Mouse (Mus musculus) brain, embryonic 14.5 days (tissue): Measurements from ENCODE around the gene Dpep1.

ENCODE experiments used
- CTCF ChIP-seq: fragments of 200-500 bp; IDR thresholded peaks from 2 replicates; pipeline ENCODE4 v1.5.1; 2012; ENCODE audit warnings: inconsistent platforms, mild to moderate bottlenecking, moderate library complexity, borderline replicate concordance; ENCODE audit not compliant: insufficient read depth, insufficient read length; ENCODE audit errors: extremely low read depth
- POLR2A ChIP-seq: fragments of 200-500 bp; IDR thresholded peaks from 2 replicates; pipeline ENCODE4 v1.6.1; 2012; ENCODE audit warnings: mild to moderate bottlenecking, inconsistent platforms, borderline replicate concordance; ENCODE audit not compliant: poor library complexity, insufficient read depth, insufficient read length, severe bottlenecking; ENCODE audit errors: extremely low read depth

DNA sequence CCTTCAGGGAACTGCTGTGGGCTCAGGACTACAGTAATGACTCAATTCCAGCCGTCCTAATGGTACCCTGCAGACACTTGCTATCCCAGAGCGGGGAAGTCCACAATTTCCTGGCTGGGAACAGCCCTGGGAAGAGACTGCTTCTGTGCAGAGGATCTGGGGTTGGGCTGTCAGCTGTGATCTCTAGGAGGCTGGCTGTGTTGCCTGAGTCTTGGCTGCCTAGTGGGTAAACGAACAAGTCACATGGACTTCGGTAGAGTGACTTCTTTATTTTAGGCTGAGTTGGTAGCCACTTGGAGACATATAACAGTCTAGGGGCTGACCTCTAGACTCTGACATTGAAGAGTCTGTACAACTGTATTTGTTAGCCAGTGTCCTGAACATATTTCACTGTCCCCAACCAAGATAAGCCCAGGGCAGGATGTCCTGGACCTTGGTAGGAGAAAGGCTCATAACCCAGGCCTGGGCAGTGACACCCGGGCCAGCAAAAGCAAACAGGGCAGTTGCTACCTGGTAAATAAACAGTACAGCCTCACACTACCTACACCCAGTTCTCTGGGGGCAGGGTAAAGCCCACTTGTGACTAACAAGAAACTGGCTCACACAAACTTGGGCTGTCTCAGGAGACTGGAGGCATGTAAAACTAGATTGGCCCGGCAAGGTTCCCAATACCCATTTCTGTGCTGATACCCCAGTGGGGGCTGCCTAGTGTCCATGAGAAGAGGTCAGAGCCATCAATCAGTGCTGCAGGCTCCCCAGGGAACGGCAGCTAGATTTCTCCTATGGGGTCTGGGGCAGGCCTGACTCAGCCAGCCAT, 56.3 kb downstream of the Dpep1 start:
- TF ChIP-seq POLR2A (no peak), CTCF (no peak)
